Mouse (Mus musculus) embryonic facial prominence, embryonic 13.5 days (tissue): ENCODE data around the gene Ttc38. TPM values are rescaled to one million over a fixed set of nuclear protein-coding genes. Genes with fewer than 3 reads are reported as not detected.
A peak's percentile ranks its signal among the peaks of the same experiment; 100 is the strongest.

Source experiments
- ATAC-seq: fragments of 200-750 bp; cut with Nextera tagmentation; 2 replicates; pipeline ENCODE4 v1.8.0; 2017; ENCODE audit warnings: low read depth; ENCODE audit not compliant: insufficient number of reproducible peaks, insufficient read depth, low FRiP score, low TSS enrichment
- H3K27ac ChIP-seq: fragments of 300-500 bp; sonication (generic); 2 replicates; pipeline ENCODE4 v1.5.1; 2015; ENCODE audit warnings: moderate library complexity, mild to moderate bottlenecking, inconsistent platforms
- H3K27me3 ChIP-seq: fragments of 300-500 bp; sonication (generic); 2 replicates; pipeline ENCODE4 v1.6.1; 2015; ENCODE audit warnings: mild to moderate bottlenecking, inconsistent platforms
- H3K36me3 ChIP-seq: fragments of 300-500 bp; sonication (generic); 2 replicates; pipeline ENCODE4 v1.6.1; 2015; ENCODE audit warnings: mild to moderate bottlenecking, inconsistent platforms
- H3K4me1 ChIP-seq: fragments of 300-500 bp; sonication (generic); 2 replicates; pipeline ENCODE4 v1.6.1; 2015; ENCODE audit warnings: inconsistent platforms
- H3K4me2 ChIP-seq: fragments of 300-500 bp; sonication (generic); 2 replicates; pipeline ENCODE4 v1.6.1; 2015; ENCODE audit warnings: moderate library complexity, mild to moderate bottlenecking, inconsistent platforms
- H3K4me3 ChIP-seq: fragments of 300-500 bp; sonication (generic); 2 replicates; pipeline ENCODE4 v1.5.1; 2015; ENCODE audit warnings: mild to moderate bottlenecking, inconsistent platforms
- H3K9ac ChIP-seq: fragments of 300-500 bp; sonication (generic); 2 replicates; pipeline ENCODE4 v1.6.1; 2015; ENCODE audit warnings: mild to moderate bottlenecking, inconsistent platforms
- H3K9me3 ChIP-seq: fragments of 300-500 bp; sonication (generic); 2 replicates; pipeline ENCODE4 v1.6.1; 2016; ENCODE audit warnings: inconsistent platforms
- WGBS: fragments of 180-500 bp; shearing (Covaris S2); methylation state at CpG from one replicate; pipeline ENCODE4 v1.1.7; 2015; ENCODE audit warnings: mixed read lengths; 5-methylcytosine and 5-hydroxymethylcytosine counted together
- polyA plus RNA-seq: library from polyadenylated mRNA; unstranded; fragments of >200 nt; fragmentation: Nextera tagmentation; extraction: Ambion mirVana; gene quantifications from 2 replicates; pipeline ENCODE4 v1.2.1, GENCODE M21; 2015

Ttc38 gene
- polyA plus RNA-seq, 1 experiment from 2014 or later = 7.4 TPM

- 74% methylated on average over 4 of the region's 4 CpGs for WGBS
- no peak overlapping the region for H3K4me3 ChIP-seq
- ATAC-seq = no peak
- no peak overlapping the region for H3K27ac ChIP-seq
- no peaks in the 10 kb centered on the region for H3K36me3 ChIP-seq
- no peaks in the 10 kb centered on the region for H3K9me3 ChIP-seq
- H3K9ac ChIP-seq = no peak overlapping the region
- peaks cover 9% of the 10 kb centered on the region; the same call in 1 of the 2 replicates for H3K4me1 ChIP-seq
- no peak overlapping the region for H3K4me2 ChIP-seq
- H3K27me3 ChIP-seq = no peaks in the 10 kb centered on the region
These were observed 25.2 kb upstream of the Ttc38 start for GRCm38 (mm10) chr15:85806886-85807285.

- Histone ChIP-seq H3K9ac (no peak overlapping the region), H3K4me1 (peaks cover 11% of the 10 kb centered on the region), H3K9me3 (no peaks in the 10 kb centered on the region), H3K27me3 (no peaks in the 10 kb centered on the region), H3K27ac (no peak overlapping the region), H3K4me3 (no peak overlapping the region), H3K36me3 (no peaks in the 10 kb centered on the region), H3K4me2 (no peak overlapping the region)
- no peak for ATAC-seq
- WGBS = 78% methylated on average over 4 of the region's 4 CpGs
These were observed 24.7 kb upstream of the Ttc38 start for GRCm38 (mm10) chr15:85807404-85807803.

DNA sequence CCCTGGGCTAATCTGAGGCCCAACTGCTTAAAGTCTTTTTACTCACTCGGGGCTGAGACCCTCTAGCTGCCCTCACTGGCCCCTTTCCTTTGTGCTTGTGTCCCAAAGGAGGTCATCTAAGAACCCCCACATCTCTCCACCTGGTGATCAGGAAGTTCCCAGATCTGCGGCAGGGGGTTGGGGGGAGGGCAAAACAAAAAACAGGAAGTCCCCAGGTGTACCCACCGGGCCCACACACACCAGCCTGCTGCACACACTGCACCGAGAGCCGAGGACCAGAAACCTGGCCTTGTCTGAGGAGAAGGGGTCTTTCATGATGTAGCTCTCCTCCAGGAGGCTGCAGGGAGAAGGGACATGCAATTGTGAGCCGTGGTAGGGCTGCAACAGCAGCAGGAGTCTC lies 24.1 kb upstream of the Ttc38 start:
- Histone ChIP-seq H3K4me3 (no peak overlapping the region), H3K4me2 (no peak overlapping the region), H3K9me3 (no peaks in the 10 kb centered on the region), H3K4me1 (peaks cover 13% of the 10 kb centered on the region), H3K27ac (no peak overlapping the region), H3K36me3 (no peaks in the 10 kb centered on the region), H3K27me3 (no peaks in the 10 kb centered on the region), H3K9ac (0 out of 2 replicates have a peak overlapping the region, but pooled peaks have one; percentile 2)
- WGBS = 75% methylated on average over 6 of the region's 6 CpGs
- ATAC-seq = no peak

DNA sequence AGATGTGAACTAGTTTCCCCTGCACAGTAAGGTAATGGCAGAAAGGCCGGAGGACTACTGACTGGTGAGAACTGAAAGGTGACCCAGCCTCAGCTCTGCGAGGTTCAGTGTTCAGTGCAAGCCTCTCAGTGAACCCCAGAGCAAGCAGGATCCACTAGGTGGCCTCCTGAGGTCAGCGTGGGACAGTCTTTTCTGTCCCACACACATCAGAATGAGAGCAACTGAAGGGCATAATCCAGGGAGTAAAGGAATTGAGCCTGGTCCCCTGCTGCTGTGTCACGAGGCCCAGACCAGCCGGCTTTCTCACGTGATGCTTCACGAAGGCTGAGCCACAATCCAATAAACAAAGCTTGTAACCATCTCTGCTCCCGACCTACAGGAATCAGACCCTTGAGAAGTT lies 23.7 kb upstream of the Ttc38 start:
- H3K9ac ChIP-seq = 0 out of 2 replicates have a peak overlapping the region, but pooled peaks have one; percentile 2
- 54% methylated on average over 8 of the region's 8 CpGs for WGBS
- peaks cover 13% of the 10 kb centered on the region for H3K4me1 ChIP-seq
- no peaks in the 10 kb centered on the region for H3K9me3 ChIP-seq
- H3K36me3 ChIP-seq = no peaks in the 10 kb centered on the region
- ATAC-seq = no peak
- H3K4me2 ChIP-seq = no peak overlapping the region
- no peak overlapping the region for H3K4me3 ChIP-seq
- H3K27ac ChIP-seq = no peak overlapping the region
- no peaks in the 10 kb centered on the region for H3K27me3 ChIP-seq

- Histone ChIP-seq H3K4me2 (no peak overlapping the region), H3K27me3 (no peaks in the 10 kb centered on the region), H3K9me3 (no peaks in the 10 kb centered on the region), H3K4me3 (no peak overlapping the region), H3K4me1 (peaks cover 13% of the 10 kb centered on the region), H3K27ac (no peak overlapping the region), H3K9ac (no peak overlapping the region), H3K36me3 (no peaks in the 10 kb centered on the region)
- ATAC-seq = no peak
- 87% methylated on average over 12 of the region's 12 CpGs for WGBS
These were observed 23.0 kb upstream of the Ttc38 start for GRCm38 (mm10) chr15:85809091-85809490.

- Histone ChIP-seq H3K9ac (peak overlapping the region; percentile 87; the same call in 1 of the 2 replicates), H3K4me3 (peak overlapping the region; percentile 76)
- WGBS = 88% methylated on average over 5 of the region's 5 CpGs
These were observed 21.7 kb upstream of the Ttc38 start for GRCm38 (mm10) chr15:85810462-85810805.

DNA sequence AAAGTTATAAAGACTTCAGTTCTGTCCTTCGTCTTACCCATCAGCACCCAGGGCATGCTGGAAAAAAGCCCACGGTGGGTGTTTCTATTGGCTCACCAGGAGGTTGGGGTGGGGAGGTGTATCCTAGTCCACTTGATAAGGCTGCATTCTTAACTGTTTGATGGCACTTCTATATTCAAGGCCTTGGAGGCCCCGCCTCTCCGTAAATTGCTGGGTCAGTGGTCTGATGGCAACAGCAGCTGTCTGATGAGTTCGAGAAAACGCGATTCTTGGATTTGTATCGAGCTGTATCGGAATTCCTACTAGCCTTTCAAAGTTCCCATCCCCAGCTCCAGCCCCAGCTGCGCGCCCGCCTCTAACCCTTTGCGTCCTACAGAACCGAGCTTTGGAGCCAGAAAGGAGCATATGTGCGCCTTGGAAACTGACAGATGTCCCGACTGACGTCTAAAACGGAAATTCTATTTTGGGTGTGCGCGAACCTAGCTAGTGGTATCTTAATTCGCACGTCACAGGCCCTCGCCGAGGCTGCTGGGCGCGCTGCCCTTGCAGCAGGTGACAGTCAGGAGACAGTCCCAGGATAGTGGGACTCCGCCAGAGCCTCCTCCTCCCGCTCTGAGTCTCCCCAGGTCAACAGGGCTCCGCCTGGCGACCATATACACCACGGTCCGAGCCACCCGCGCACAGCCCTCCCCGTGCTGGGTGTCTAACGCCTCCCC lies 21.1 kb upstream of the Ttc38 start:
- 0 out of 2 replicates have a peak, but pooled peaks cover 3% of the 10 kb centered on the region for H3K9me3 ChIP-seq

More at GRCm38 (mm10) chr15:85810462-85810805, 21.7 kb upstream of the Ttc38 start:
- peak overlapping the region; percentile 90 for H3K4me2 ChIP-seq
- peaks cover 13% of the 10 kb centered on the region for H3K4me1 ChIP-seq
- no peak for ATAC-seq
- no peak overlapping the region for H3K27ac ChIP-seq
- H3K36me3 ChIP-seq = no peaks in the 10 kb centered on the region
- no peaks in the 10 kb centered on the region; the same call in 1 of the 2 replicates for H3K27me3 ChIP-seq
- H3K9me3 ChIP-seq = 0 out of 2 replicates have a peak, but pooled peaks cover 3% of the 10 kb centered on the region

DNA sequence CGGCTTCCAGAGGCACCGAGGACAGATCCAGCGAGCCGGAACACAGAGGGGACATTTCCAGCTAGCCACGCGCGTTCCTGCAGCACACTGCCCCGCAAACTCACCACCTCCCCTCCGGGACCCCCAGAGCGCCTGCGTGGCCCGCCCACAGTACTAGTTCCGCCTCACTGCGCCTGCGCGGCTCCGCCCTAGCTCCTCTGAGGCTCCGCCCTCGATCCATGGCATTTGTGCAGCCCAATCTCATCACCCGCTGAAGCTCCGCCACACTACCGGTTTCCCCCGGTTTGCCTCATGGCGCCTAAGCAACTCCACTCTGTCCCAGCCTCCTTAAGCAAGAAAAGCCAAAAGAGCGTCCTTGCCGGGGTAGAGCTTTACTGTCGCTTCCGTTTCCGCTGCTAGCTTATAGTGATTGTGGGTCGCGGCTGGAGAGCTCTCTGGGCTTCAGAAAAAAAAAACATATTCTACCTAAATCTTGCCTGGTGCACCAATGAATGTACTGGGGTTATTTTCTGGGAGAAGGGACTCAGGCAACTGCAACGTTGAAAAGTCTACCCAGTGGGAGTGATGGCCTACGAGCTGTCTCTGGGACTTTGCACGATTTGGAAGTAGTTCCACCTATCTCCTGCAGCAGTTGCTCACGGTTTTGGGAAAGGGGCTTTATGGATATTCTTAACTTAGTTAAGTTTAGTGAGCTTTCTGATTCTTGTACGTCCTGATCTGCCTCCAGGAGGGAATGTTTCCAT lies 20.4 kb upstream of the Ttc38 start, which contains the start of gene Cdpf1:
Gene Cdpf1, minus strand, starts transcription at position 163 of the 743 bp plus-strand sequence.
- Histone ChIP-seq H3K9ac (peak within 1 kb of the TSS; percentile 87), H3K4me3 (peak within 1 kb of the TSS; percentile 76), H3K4me2 (peak within 1 kb of the TSS; percentile 90), H3K4me1 (peaks cover 13% of the 10 kb centered on the region), H3K9me3 (0 out of 2 replicates have a peak, but pooled peaks cover 3% of the 10 kb centered on the region), H3K27me3 (no peaks in the 10 kb centered on the region; the same call in 1 of the 2 replicates), H3K36me3 (no peaks in the 10 kb centered on the region), H3K27ac (peak within 1 kb of the TSS; percentile 89)
- peak; percentile 90 for ATAC-seq
- 2% methylated on average over 36 of the region's 36 CpGs for WGBS

More for the DNA sequence above, 21.1 kb upstream of the Ttc38 start:
- Histone ChIP-seq H3K4me1 (peaks cover 13% of the 10 kb centered on the region), H3K4me3 (peak overlapping the region; percentile 76), H3K27me3 (no peaks in the 10 kb centered on the region; the same call in 1 of the 2 replicates), H3K9ac (peak overlapping the region; percentile 87), H3K4me2 (peak overlapping the region; percentile 90), H3K27ac (peak overlapping the region; percentile 89), H3K36me3 (no peaks in the 10 kb centered on the region)
- 4% methylated on average over 36 of the region's 36 CpGs for WGBS
- peak; percentile 58 for ATAC-seq

GRCm38 (mm10) chr15:85813428-85813827 lies 18.7 kb upstream of the Ttc38 start:
- 70% methylated on average over 10 of the region's 10 CpGs for WGBS
- peaks cover 9% of the 10 kb centered on the region; the same call in 1 of the 2 replicates for H3K9me3 ChIP-seq
- H3K27ac ChIP-seq = no peak overlapping the region
- no peak overlapping the region for H3K4me2 ChIP-seq
- H3K4me3 ChIP-seq = no peak overlapping the region
- H3K36me3 ChIP-seq = no peaks in the 10 kb centered on the region
- no peak overlapping the region for H3K9ac ChIP-seq
- no peaks in the 10 kb centered on the region; the same call in 1 of the 2 replicates for H3K27me3 ChIP-seq
- H3K4me1 ChIP-seq = peaks cover 13% of the 10 kb centered on the region
- ATAC-seq = no peak

DNA sequence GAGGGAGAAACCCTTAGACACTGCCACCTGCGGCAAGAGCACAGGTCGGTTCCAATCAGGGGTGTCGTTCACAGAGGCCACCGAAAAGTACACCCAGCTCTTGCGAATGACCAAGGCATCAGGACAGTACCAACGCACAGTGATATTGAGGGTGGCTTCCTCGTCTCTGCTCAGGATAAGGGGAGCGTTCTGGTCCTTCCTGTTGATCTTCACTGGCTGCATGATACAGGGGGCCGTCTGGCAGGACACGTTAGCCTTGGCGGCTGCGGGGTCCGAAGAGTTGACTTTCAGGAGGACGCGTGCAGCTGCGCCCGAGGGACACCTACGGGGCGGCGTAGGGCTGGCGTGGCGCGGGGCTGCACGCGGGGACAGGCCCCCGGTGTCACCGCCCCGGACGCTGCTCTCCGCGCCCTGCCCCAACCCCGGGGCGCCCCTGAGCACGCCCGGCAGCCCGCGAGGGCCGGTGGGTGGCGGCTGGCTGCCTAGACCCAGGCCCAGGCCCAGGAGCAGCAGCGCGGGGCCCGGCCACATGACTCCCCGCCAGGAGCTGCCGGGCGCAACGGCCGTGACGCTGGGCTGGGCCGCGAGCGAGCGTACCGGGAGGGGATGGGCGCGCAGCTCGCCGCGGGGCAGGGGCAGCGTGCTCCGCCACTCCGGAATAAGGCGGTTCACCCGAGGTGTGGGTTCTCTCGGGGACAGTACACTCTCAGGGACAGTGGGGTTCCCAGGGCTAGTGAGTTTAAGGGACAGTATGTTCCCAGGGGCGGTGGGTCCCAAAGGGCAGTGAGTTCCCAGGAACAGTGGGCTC lies 10.7 kb upstream of the Ttc38 start, which contains the start of gene Pkdrej:
Gene Pkdrej, minus strand, starts transcription at position 532 of the 808 bp plus-strand sequence.
- Histone ChIP-seq H3K9me3 (peaks cover 12% of the 10 kb centered on the region; the same call in 1 of the 2 replicates), H3K4me2 (peak within 1 kb of the TSS; percentile 97), H3K27me3 (peaks cover 20% of the 10 kb centered on the region), H3K9ac (peak within 1 kb of the TSS; percentile 84), H3K4me1 (peaks cover 11% of the 10 kb centered on the region; the same call in 1 of the 2 replicates), H3K27ac (0 out of 2 replicates have a peak within 1 kb of the TSS, but pooled peaks have one; percentile 16), H3K4me3 (peak within 1 kb of the TSS; percentile 54), H3K36me3 (no peaks in the 10 kb centered on the region)
- WGBS = under 1% methylated on average over 65 of the region's 65 CpGs
- peak; percentile 64 for ATAC-seq

- ATAC-seq = no peak
- peak overlapping the region; percentile 84 for H3K9ac ChIP-seq
These were observed 10.1 kb upstream of the Ttc38 start for GRCm38 (mm10) chr15:85822011-85822359.

More at GRCm38 (mm10) chr15:85822011-85822359, 10.1 kb upstream of the Ttc38 start:
- WGBS = 15% methylated on average over 4 of the region's 4 CpGs
- Histone ChIP-seq H3K36me3 (no peaks in the 10 kb centered on the region), H3K4me2 (peak overlapping the region; percentile 97), H3K27me3 (peaks cover 20% of the 10 kb centered on the region), H3K4me3 (peak overlapping the region; percentile 54), H3K4me1 (peaks cover 11% of the 10 kb centered on the region; the same call in 1 of the 2 replicates), H3K9me3 (peaks cover 12% of the 10 kb centered on the region; the same call in 1 of the 2 replicates), H3K27ac (no peak overlapping the region)
